Mouse (Mus musculus): ENCODE results near the gene 1110008P14Rik.

The 1110008P14Rik gene

GRCm38 (mm10) chr2:32342039-32342438, 39.7 kb downstream of the 1110008P14Rik start:
- POLR2A ChIA-PET = interaction anchor here in 2 of 4 experiments (0.6 to 2.0 kb wide), 4 partner anchors 11 to 500 kb away, joined by 3 to 7 read pairs (median 4); partner anchors contain the start of genes Ciz1 (in 1 of the 2) and Dnm1 (in 1 of the 2)
- CTCF ChIA-PET = interaction anchor here in 1 of 4 experiments (0.5 kb wide), 1 partner anchor 175 kb away, joined by 5 read pairs; no protein-coding TSS in a partner anchor

GRCm38 (mm10) chr2:32341634-32341939, 40.2 kb downstream of the 1110008P14Rik start:
- ChIA-PET POLR2A (interaction anchor here in 2 of 4 experiments (0.5 to 1.8 kb wide), 3 partner anchors 9 to 33 kb away, joined by 3 to 4 read pairs (median 3); no protein-coding TSS in a partner anchor), CTCF (no interaction called here)

- ChIA-PET POLR2A (interaction anchor here in 2 of 4 experiments (0.5 to 1.7 kb wide), 4 partner anchors 8 to 12 kb away, joined by 3 to 6 read pairs (median 4); no protein-coding TSS in a partner anchor), CTCF (interaction anchor here in 1 of 4 experiments (0.7 to 1.6 kb wide), 2 partner anchors 33 to 36 kb away, joined by 3 to 10 read pairs; no protein-coding TSS in a partner anchor)
Observed at GRCm38 (mm10) chr2:32340836-32341633, 40.7 kb downstream of the 1110008P14Rik start.

GRCm38 (mm10) chr2:32339912-32340642, 41.7 kb downstream of the 1110008P14Rik start:
- CTCF ChIA-PET = interaction anchor here in 2 of 4 experiments (0.6 to 1.6 kb wide), 4 partner anchors 32 to 79 kb away, joined by 3 to 10 read pairs (median 3); no protein-coding TSS in a partner anchor

GRCm38 (mm10) chr2:32335888-32336287, 45.9 kb downstream of the 1110008P14Rik start:
- ChIA-PET POLR2A (interaction anchor here in 1 of 4 experiments (1.2 kb wide), 1 partner anchor 13 kb away, joined by 3 read pairs; no protein-coding TSS in a partner anchor), CTCF (interaction anchor here (0.6 to 1.9 kb wide), 8 partner anchors 28 to 548 kb away, joined by 3 to 5 read pairs (median 4); no protein-coding TSS in a partner anchor)

More at GRCm38 (mm10) chr2:32339912-32340642, 41.7 kb downstream of the 1110008P14Rik start:
- POLR2A ChIA-PET = interaction anchor here in 3 of 4 experiments (0.8 to 1.7 kb wide), 5 partner anchors 9 to 28 kb away, joined by 3 to 6 read pairs (median 4); partner anchors contain the start of gene Ciz1 (in 1 of the 3)

GRCm38 (mm10) chr2:32332159-32332558, 49.6 kb downstream of the 1110008P14Rik start:
- POLR2A ChIA-PET = interaction anchor here in 1 of 4 experiments (1.1 kb wide), 1 partner anchor 9 kb away, joined by 3 read pairs; no protein-coding TSS in a partner anchor
- CTCF ChIA-PET = no interaction called here

GRCm38 (mm10) chr2:32329531-32329930, 52.2 kb downstream of the 1110008P14Rik start:
- ChIA-PET CTCF (interaction anchor here (0.6 to 2.3 kb wide), 11 partner anchors 22 to 428 kb away, joined by 3 to 9 read pairs (median 4); partner anchors contain the start of gene Tor2a (in 1 of the 4)), POLR2A (interaction anchor here in 3 of 4 experiments (0.6 to 3.1 kb wide), 7 partner anchors 11 to 520 kb away, joined by 3 to 10 read pairs (median 3); no protein-coding TSS in a partner anchor)

GRCm38 (mm10) chr2:32328911-32329460, 52.8 kb downstream of the 1110008P14Rik start:
- CTCF ChIA-PET = interaction anchor here (0.6 to 2.3 kb wide), 9 partner anchors 21 to 154 kb away, joined by 3 to 9 read pairs (median 4); no protein-coding TSS in a partner anchor
- POLR2A ChIA-PET = interaction anchor here in 2 of 4 experiments (0.8 to 3.1 kb wide), 5 partner anchors 11 to 22 kb away, joined by 3 to 10 read pairs (median 6); no protein-coding TSS in a partner anchor

GRCm38 (mm10) chr2:32327200-32327599, 54.5 kb downstream of the 1110008P14Rik start:
- CTCF ChIA-PET = interaction anchor here in 1 of 4 experiments (1.4 kb wide), 1 partner anchor 20 kb away, joined by 4 read pairs; no protein-coding TSS in a partner anchor

More at GRCm38 (mm10) chr2:32327200-32327599, 54.5 kb downstream of the 1110008P14Rik start:
- POLR2A ChIA-PET = interaction anchor here in 1 of 4 experiments (3.1 kb wide), 1 partner anchor 14 kb away, joined by 10 read pairs; no protein-coding TSS in a partner anchor
